Mouse (Mus musculus) cerebral cortex, adult 2 months (tissue): ENCODE results near the gene 1600014C23Rik.

Experiments used
- WGBS: fragments of 180-500 bp; shearing (Covaris S2); methylation state at CpG from one replicate; pipeline ENCODE4 v1.1.7; 2018; 5-methylcytosine and 5-hydroxymethylcytosine counted together

The 1600014C23Rik gene

GRCm38 (mm10) chr17:45733735-45734301 lies at the start of gene 1600014C23Rik:
1600014C23Rik (minus strand) TSS chr17:45733844.
- 3% methylated on average over 41 of the region's 41 CpGs for WGBS

GRCm38 (mm10) chr17:45778446-45778845 lies 44.8 kb upstream of the 1600014C23Rik start:
- 68% methylated on average over 4 of the region's 4 CpGs for WGBS

- WGBS: 85% methylated on average over 6 of the region's 6 CpGs
These were observed 43.8 kb upstream of the 1600014C23Rik start for GRCm38 (mm10) chr17:45777431-45777830.

GRCm38 (mm10) chr17:45776185-45776584 lies 42.5 kb upstream of the 1600014C23Rik start:
- WGBS: 93% methylated on average over 8 of the region's 8 CpGs

GRCm38 (mm10) chr17:45775468-45775867 lies 41.8 kb upstream of the 1600014C23Rik start:
- 92% methylated on average over 9 of the region's 9 CpGs for WGBS

GRCm38 (mm10) chr17:45772566-45772965 lies 38.9 kb upstream of the 1600014C23Rik start:
- 84% methylated on average over 3 of the region's 3 CpGs for WGBS

- WGBS: 82% methylated on average over 8 of the region's 8 CpGs
These were observed 38.5 kb upstream of the 1600014C23Rik start for GRCm38 (mm10) chr17:45772096-45772495.

- 30% methylated on average over 6 of the region's 6 CpGs for WGBS
These were observed 36.8 kb upstream of the 1600014C23Rik start for GRCm38 (mm10) chr17:45770441-45770840.

GRCm38 (mm10) chr17:45769821-45770220 lies 36.2 kb upstream of the 1600014C23Rik start:
- WGBS: 69% methylated on average over 6 of the region's 6 CpGs

- WGBS: 53% methylated on average over 9 of the region's 9 CpGs
These were observed 34.0 kb upstream of the 1600014C23Rik start for GRCm38 (mm10) chr17:45767536-45768146.

GRCm38 (mm10) chr17:45766735-45767535 lies 33.3 kb upstream of the 1600014C23Rik start:
- 21% methylated on average over 12 of the region's 12 CpGs for WGBS

- WGBS: 80% methylated on average over 3 of the region's 3 CpGs
These were observed 32.3 kb upstream of the 1600014C23Rik start for GRCm38 (mm10) chr17:45765914-45766313.

GRCm38 (mm10) chr17:45763188-45763587 lies 29.5 kb upstream of the 1600014C23Rik start:
- 84% methylated on average over 8 of the region's 8 CpGs for WGBS

GRCm38 (mm10) chr17:45761902-45762301 lies 28.3 kb upstream of the 1600014C23Rik start:
- WGBS: 50% methylated on average over 3 of the region's 3 CpGs

GRCm38 (mm10) chr17:45760965-45761645 lies 27.5 kb upstream of the 1600014C23Rik start:
- 69% methylated on average over 10 of the region's 10 CpGs for WGBS

- WGBS: 64% methylated on average over 5 of the region's 5 CpGs
These were observed 26.1 kb upstream of the 1600014C23Rik start for GRCm38 (mm10) chr17:45759751-45760150.

GRCm38 (mm10) chr17:45758808-45759207 lies 25.2 kb upstream of the 1600014C23Rik start:
- 74% methylated on average over 7 of the region's 7 CpGs for WGBS

- WGBS: 87% methylated on average over 8 of the region's 8 CpGs
These were observed 24.3 kb upstream of the 1600014C23Rik start for GRCm38 (mm10) chr17:45757932-45758331.

GRCm38 (mm10) chr17:45756831-45757230 lies 23.2 kb upstream of the 1600014C23Rik start:
- 83% methylated on average over 5 of the region's 5 CpGs for WGBS

- WGBS: 69% methylated on average over 8 of the region's 8 CpGs
These were observed 22.7 kb upstream of the 1600014C23Rik start for GRCm38 (mm10) chr17:45756391-45756790.

GRCm38 (mm10) chr17:45754186-45754862 lies 20.7 kb upstream of the 1600014C23Rik start:
- 48% methylated on average over 13 of the region's 13 CpGs for WGBS
